ENCODE assay signal across 9 mouse cellular contexts in genomic region chr2:74974595-74975325, GRCm38 (mm10).
DNase-seq lines count a peak whose midpoint lies in the region; ATAC-seq and TF ChIP-seq lines count a peak whose summit lies in the region.
"Had no signal": no experiment of that assay in that cellular context is flagged by ENCODE, and none has a peak within 500 bp of the region (broad histone marks: within the 10 kb centered on the region; RNA-seq: fewer than 3 reads in every experiment).

No protein-coding gene starts in this region.

- no peaks in the 10 kb centered on the region for H3K36me3 ChIP-seq in kidney, adult 2 months (ENCODE audit: control insufficient read depth, insufficient read depth, low read length)
- H3K36me3 ChIP-seq in forebrain, postnatal 0 days (ENCODE audit: insufficient read depth), result no peaks in the 10 kb centered on the region
- H3K36me3 ChIP-seq in midbrain, embryonic 14.5 days (ENCODE audit: control insufficient read depth, insufficient read depth, low read length), result no peaks in the 10 kb centered on the region

- no peak for TF ChIP-seq POLR2A in kidney, adult 2 months (IDR thresholded peaks at IDR 0.05; ENCODE audit: low read depth, low read length)

- no peak overlapping the region for H3K4me3 ChIP-seq in kidney, adult 2 months (ENCODE audit: insufficient read depth, low read depth, low read length)
- H3K4me3 ChIP-seq in forebrain, postnatal 0 days (ENCODE audit: low read depth, low read length), result no peak overlapping the region
- no peak overlapping the region for H3K4me3 ChIP-seq in midbrain, embryonic 14.5 days (replicated peaks; ENCODE audit: low read depth, low read length)

- no peak overlapping the region for H3K9ac ChIP-seq in forebrain, postnatal 0 days
- no peak overlapping the region for H3K9ac ChIP-seq in midbrain, embryonic 14.5 days (replicated peaks; ENCODE audit: low read length)

- no peak overlapping the region for H3K27ac ChIP-seq in kidney, adult 2 months (ENCODE audit: insufficient read depth, low read depth, low read length)
- 0 out of 2 replicates have a peak overlapping the region, but pooled peaks have one; percentile 50 for H3K27ac ChIP-seq in forebrain, postnatal 0 days (ENCODE audit: low read depth, low read length)
- H3K27ac ChIP-seq in midbrain, embryonic 14.5 days (replicated peaks; ENCODE audit: low read depth, low read length), result peak overlapping the region; percentile 68

- peak; percentile 22 for DNase-seq in embryo, embryonic 10.5 days (ENCODE audit: low spot score)
- DNase-seq in embryo, embryonic 9.5 days (ENCODE audit: extremely low spot score), result no peak
- peak; percentile 23 for DNase-seq in kidney, adult 2 months
- DNase-seq in kidney, postnatal 10 days, result no peak
- DNase-seq in forebrain, postnatal 0 days, result peak; percentile 62
- peak; percentile 71 for DNase-seq in midbrain, embryonic 14.5 days
- DNase-seq in lung, postnatal 14 days, result no peak

- peak; percentile 93 for ATAC-seq in forebrain, postnatal 0 days
- ATAC-seq in midbrain, embryonic 14.5 days (ENCODE audit: low FRiP score, low TSS enrichment), result no peak
- no peak for ATAC-seq in erythroid progenitor cell, adult 5-6 weeks (replicated peaks; ENCODE audit: low FRiP score, poor library complexity, severe bottlenecking)
- ATAC-seq: intestine, postnatal 0 days had no signal

- peak overlapping the region; percentile 15; the same call in 1 of the 2 replicates for H3K4me2 ChIP-seq in forebrain, postnatal 0 days (ENCODE audit: low read depth)
- peak overlapping the region; percentile 35 for H3K4me2 ChIP-seq in midbrain, embryonic 14.5 days (ENCODE audit: low read length)

- no peaks in the 10 kb centered on the region for H3K4me1 ChIP-seq in kidney, adult 2 months (ENCODE audit: control insufficient read depth, insufficient read depth, low read length)
- no peaks in the 10 kb centered on the region for H3K4me1 ChIP-seq in forebrain, postnatal 0 days (ENCODE audit: insufficient read depth)
- H3K4me1 ChIP-seq in midbrain, embryonic 14.5 days (ENCODE audit: control insufficient read depth, insufficient read depth, low read length), result no peaks in the 10 kb centered on the region

- no peak for TF ChIP-seq CTCF in kidney, adult 2 months (conservative IDR thresholded peaks at IDR 0.05; ENCODE audit: insufficient read depth, insufficient read length, low read depth, low read length)
- TF ChIP-seq CTCF in forebrain, postnatal 0 days (IDR thresholded peaks at IDR 0.05; ENCODE audit: low read depth), result no peak

- no peaks in the 10 kb centered on the region for H3K27me3 ChIP-seq in kidney, adult 2 months (replicated peaks; ENCODE audit: control insufficient read depth, insufficient read depth, low read length)
- H3K27me3 ChIP-seq in forebrain, postnatal 0 days (ENCODE audit: insufficient read depth, low read length), result no peaks in the 10 kb centered on the region
- no peaks in the 10 kb centered on the region for H3K27me3 ChIP-seq in midbrain, embryonic 14.5 days (ENCODE audit: control insufficient read depth, insufficient read depth, low read length)

- WGBS in kidney, adult 2 months, result 61% methylated on average over 16 of the region's 16 CpGs
- WGBS in forebrain, postnatal 0 days, result 60% methylated on average over 16 of the region's 16 CpGs
- 61% methylated on average over 16 of the region's 16 CpGs for WGBS in midbrain, embryonic 14.5 days

- no peaks in the 10 kb centered on the region for H3K9me3 ChIP-seq in forebrain, postnatal 0 days (ENCODE audit: low read length)
- H3K9me3 ChIP-seq in midbrain, embryonic 14.5 days (ENCODE audit: control insufficient read depth, low read length), result no peaks in the 10 kb centered on the region

Comparison
In these comparisons a context has a peak if more than half of its experiments do, and no peak if none do; other contexts are left out.
1. DNase-seq: peak in embryo, embryonic 10.5 days (single experiment), kidney, adult 2 months (single experiment), forebrain, postnatal 0 days (single experiment) and midbrain, embryonic 14.5 days (single experiment); none in embryo, embryonic 9.5 days (single experiment), kidney, postnatal 10 days (single experiment) and lung, postnatal 14 days (single experiment).